Mouse (Mus musculus): Measurements from ENCODE around the gene Glis3.

- TF ChIP-seq EP300 (IDR thresholded peaks at IDR 0.05; ENCODE audit: low read depth) (no peak), CTCF (IDR thresholded peaks at IDR 0.05; ENCODE audit: low read depth) (no peak)
Measured at GRCm38 (mm10) chr19:28592981-28593380, 86.9 kb downstream of the Glis3 start.

Data from liver, embryonic 14.5 days (tissue).